Mouse (Mus musculus): ENCODE data around the gene Zbtb7b.

- TF ChIP-seq POLR2A (IDR thresholded peaks at IDR 0.05; ENCODE audit: insufficient read depth, low read depth, low read length) (no peak), CTCF (IDR thresholded peaks at IDR 0.05; ENCODE audit: insufficient read depth, low read depth, low read length) (no peak)
Measured at GRCm38 (mm10) chr3:89336529-89336928, 58.0 kb downstream of the Zbtb7b start.
